Mouse (Mus musculus) heart, adult 8-10 months (tissue): ENCODE measurements around the gene Olfr642. TPM values are rescaled to one million over a fixed set of nuclear protein-coding genes. Genes with fewer than 3 reads are reported as not detected.

Experiments used
- DNase-seq: peaks from one replicate; pipeline ENCODE4 v3.0.0; 2022; ENCODE audit warnings: low spot score
- total RNA-seq, 4 experiments: library from RNA; stranded (reverse); gene quantifications; 2 replicates each; pipeline ENCODE4 v1.2.4; 2022

Olfr642 gene
- not detected for total RNA-seq

- DNase-seq: no peak
Observed at GRCm38 (mm10) chr7:104052566-104052965, at the start of gene Olfr642. Gene Olfr642, minus strand, starts transcription at chr7:104052666.

- DNase-seq: no peak
Observed at GRCm38 (mm10) chr7:104085365-104085764, 32.9 kb upstream of the Olfr642 start, which contains the start of gene Olfr645. Gene Olfr645, minus strand, starts transcription at chr7:104085465.

- DNase-seq: no peak
Observed at GRCm38 (mm10) chr7:104071769-104072168, 19.3 kb upstream of the Olfr642 start, which contains the start of gene Olfr644. Gene Olfr644, minus strand, starts transcription at chr7:104071869.

- DNase-seq: no peak
Observed at GRCm38 (mm10) chr7:104061345-104061744, 8.9 kb upstream of the Olfr642 start, which contains the start of gene 4930516K23Rik. Gene 4930516K23Rik, minus strand, starts transcription at chr7:104061445.

GRCm38 (mm10) chr7:104059215-104059614 lies 6.7 kb upstream of the Olfr642 start:
- DNase-seq: no peak

GRCm38 (mm10) chr7:104050745-104051144 lies 1.7 kb downstream of the Olfr642 start:
- no peak for DNase-seq

- DNase-seq: no peak
Observed at GRCm38 (mm10) chr7:104035145-104035544, 17.3 kb downstream of the Olfr642 start, which contains the start of gene Olfr641. Gene Olfr641, plus strand, starts transcription at chr7:104035445.

- no peak for DNase-seq
Observed at GRCm38 (mm10) chr7:104026978-104027377, 25.5 kb downstream of the Olfr642 start.

- no peak for DNase-seq
Observed at GRCm38 (mm10) chr7:104025473-104025872, 27.0 kb downstream of the Olfr642 start, which contains the start of gene Olfr640. Gene Olfr640, minus strand, starts transcription at chr7:104025573.

GRCm38 (mm10) chr7:104021651-104022050 lies 30.8 kb downstream of the Olfr642 start:
- no peak for DNase-seq

- DNase-seq: no peak
Observed at GRCm38 (mm10) chr7:104018953-104019352, 33.5 kb downstream of the Olfr642 start.

GRCm38 (mm10) chr7:104017203-104017602 lies 35.3 kb downstream of the Olfr642 start, which contains the start of gene Olfr639:
Gene Olfr639, minus strand, starts transcription at chr7:104017303.
- DNase-seq: no peak

GRCm38 (mm10) chr7:103999124-103999523 lies 53.3 kb downstream of the Olfr642 start:
- DNase-seq: no peak

GRCm38 (mm10) chr7:103998446-103998845 lies 54.0 kb downstream of the Olfr642 start, which contains the start of gene Olfr638:
Gene Olfr638, plus strand, starts transcription at chr7:103998746.
- DNase-seq: no peak

Other genes with a start within 250 kb of the Olfr642 start
- 1,000 to 10,000 TPM in 1 of 4 experiments, 100 to 1,000 TPM in 3; 208 to 1,111 (median 289) TPM for gene Hbb-bt, start 238.7 kb downstream of the Olfr642 start, total RNA-seq
- gene Hbb-bs, start 224.6 kb downstream of the Olfr642 start, total RNA-seq: over 10,000 TPM in 1 of 4 experiments, 1,000 to 10,000 TPM in 3; 2,003 to 12,142 (median 2,942) TPM
- gene Hbb-bh2, start 212.1 kb downstream of the Olfr642 start, total RNA-seq: not detected
- not detected for gene Hbb-bh1, start 209.5 kb downstream of the Olfr642 start, total RNA-seq
- not detected for gene Hbb-y, start 199.4 kb downstream of the Olfr642 start, total RNA-seq
- not detected for gene Olfr66, start 166.4 kb downstream of the Olfr642 start, total RNA-seq
- not detected for gene Olfr64, start 158.2 kb downstream of the Olfr642 start, total RNA-seq
- not detected for gene Olfr65, start 149.2 kb downstream of the Olfr642 start, total RNA-seq
- gene Olfr631, start 123.8 kb downstream of the Olfr642 start, total RNA-seq: not detected
- not detected for gene Olfr632, start 118.3 kb downstream of the Olfr642 start, total RNA-seq
- not detected for gene Olfr633, start 108.2 kb downstream of the Olfr642 start, total RNA-seq
- under 1 TPM in 1 of 4 experiments, not detected in 3; 0.03 TPM for gene Olfr635, start 81.5 kb downstream of the Olfr642 start, total RNA-seq
- not detected for gene Olfr638, start 53.9 kb downstream of the Olfr642 start, total RNA-seq
- gene Olfr639, start 35.4 kb downstream of the Olfr642 start, total RNA-seq: under 1 TPM in 2 of 4 experiments, not detected in 2; 0.06 TPM
- not detected for gene Olfr640, start 27.1 kb downstream of the Olfr642 start, total RNA-seq
- gene Olfr641, start 17.2 kb downstream of the Olfr642 start, total RNA-seq: not detected
- gene 4930516K23Rik, start 8.8 kb upstream of the Olfr642 start, total RNA-seq: not detected
- gene Olfr644, start 19.2 kb upstream of the Olfr642 start, total RNA-seq: not detected
- gene Olfr645, start 32.8 kb upstream of the Olfr642 start, total RNA-seq: not detected
- gene Olfr646, start 52.2 kb upstream of the Olfr642 start, total RNA-seq: not detected
- not detected for gene Ubqln5, start 77.2 kb upstream of the Olfr642 start, total RNA-seq
- not detected for gene Olfr643, start 84.7 kb upstream of the Olfr642 start, total RNA-seq
- gene Ubqln3, start 90.6 kb upstream of the Olfr642 start, total RNA-seq: not detected
- not detected for gene Ubqlnl, start 97.9 kb upstream of the Olfr642 start, total RNA-seq
- gene Olfm5, start 112.2 kb upstream of the Olfr642 start, total RNA-seq: not detected
- gene Olfr648, start 130.7 kb upstream of the Olfr642 start, total RNA-seq: not detected
- not detected for gene Olfr649, start 143.3 kb upstream of the Olfr642 start, total RNA-seq
- gene Trim6, start 166.1 kb upstream of the Olfr642 start, total RNA-seq: under 1 TPM; 0.14 to 0.34 (median 0.18) TPM
- gene Trim34a, start 191.8 kb upstream of the Olfr642 start, total RNA-seq: 1 to 10 TPM; 2.9 to 3.6 (median 3.4) TPM
- 1 to 10 TPM; 1.3 to 2.8 (median 1.6) TPM for gene Trim5, start 235.4 kb upstream of the Olfr642 start, total RNA-seq